Mouse (Mus musculus): ENCODE results near the gene Gpsm2.
"Not testable (repeated sequence)": the region's sequence is repeated elsewhere in the genome, so short reads cannot be mapped to it uniquely, and the experiment has no call there.

The Gpsm2 gene

DNA sequence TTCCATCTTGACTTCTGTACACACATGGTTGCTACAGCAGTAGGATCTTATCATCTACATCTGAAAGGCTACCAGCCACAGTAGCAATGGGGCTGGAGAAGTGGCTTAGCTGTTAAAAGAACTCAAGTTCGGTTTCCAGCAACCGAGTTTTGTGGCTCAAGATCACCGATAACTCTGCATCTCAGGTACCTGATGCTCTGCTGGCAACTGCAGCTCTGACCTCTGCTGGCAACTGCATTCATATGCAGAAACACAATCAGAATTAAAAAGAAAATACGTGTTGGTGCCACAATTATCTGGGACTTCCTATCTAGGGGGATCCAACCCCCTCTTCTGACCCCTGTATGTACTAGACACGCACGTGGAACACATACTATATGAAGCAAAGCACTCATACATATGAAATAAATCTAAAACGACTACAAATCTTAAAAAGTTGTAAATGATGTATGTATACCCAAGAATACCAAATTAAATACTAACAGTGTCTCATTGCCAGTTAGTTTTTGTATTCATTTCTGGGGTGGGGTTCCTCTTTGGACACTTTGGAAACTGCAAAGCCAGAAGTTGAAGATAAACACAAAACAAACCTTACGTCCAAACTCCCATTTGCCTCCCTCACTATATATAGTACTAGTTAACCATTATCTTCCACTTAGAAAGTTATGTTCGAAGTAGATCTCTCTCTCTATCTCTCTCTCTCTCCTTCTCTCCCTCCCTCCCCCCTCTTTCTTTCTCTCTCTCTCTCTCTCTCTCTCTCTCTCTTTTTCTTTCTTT lies 69.1 kb downstream of the Gpsm2 start:
- DNase-seq, result no peak

DNA sequence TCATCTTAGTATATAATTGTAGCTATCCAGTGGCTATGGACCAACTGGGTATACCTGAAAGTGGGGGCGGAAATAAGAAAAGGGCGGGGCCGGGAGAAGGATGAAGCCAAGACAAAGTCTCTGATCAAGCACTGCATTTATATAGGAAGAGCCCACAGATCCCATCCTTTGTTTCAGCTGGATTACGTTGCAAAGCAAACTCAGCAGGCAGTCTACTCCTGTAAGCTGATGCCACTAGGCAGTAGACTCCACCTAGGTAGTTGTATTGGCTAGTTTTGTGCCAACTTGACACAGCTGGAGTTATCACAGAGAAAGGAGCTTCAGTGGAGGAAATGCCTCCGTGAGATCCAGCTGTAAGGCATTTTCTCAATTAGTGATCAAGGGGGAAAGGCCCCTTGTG lies 74.4 kb downstream of the Gpsm2 start:
- not testable (repeated sequence) for DNase-seq

DNA sequence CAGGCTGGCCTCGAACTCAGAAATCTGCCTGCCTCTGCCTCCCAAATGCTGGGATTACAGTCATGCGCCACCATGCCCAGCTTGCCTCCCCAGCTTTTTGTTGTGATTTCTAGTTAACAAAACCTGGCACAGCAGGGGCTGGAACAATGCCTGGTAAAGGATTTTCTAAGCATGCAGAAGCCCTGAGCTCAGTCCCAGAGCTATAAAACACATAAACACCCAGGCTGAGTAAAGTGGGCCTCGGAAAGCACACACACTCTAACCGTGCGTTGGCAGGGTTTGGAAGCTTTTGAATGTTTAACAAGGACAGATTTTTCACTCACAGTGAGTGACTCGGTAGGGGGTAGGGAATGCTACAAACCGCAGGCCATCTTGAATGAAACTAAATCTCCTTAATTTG lies 76.1 kb downstream of the Gpsm2 start:
- DNase-seq, result no peak

DNA sequence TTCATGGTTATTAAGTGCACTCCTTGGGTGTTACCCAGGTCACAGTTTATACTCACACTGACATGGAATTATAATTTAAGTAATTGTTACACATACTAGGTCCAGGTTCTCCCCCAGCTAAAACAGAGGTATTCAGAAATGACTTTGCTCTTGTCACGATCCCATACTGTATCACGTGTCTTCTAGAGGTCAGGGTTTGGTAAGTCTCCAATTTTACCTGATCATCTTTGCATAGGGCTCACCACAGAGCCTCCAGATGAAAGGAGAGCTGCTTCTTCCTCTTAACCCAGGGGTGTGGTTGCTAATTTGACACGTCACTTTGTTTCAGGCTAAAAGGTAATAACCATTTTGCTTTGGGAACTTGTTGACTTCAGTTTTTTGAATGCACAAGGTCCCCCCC lies 77.3 kb downstream of the Gpsm2 start:
- DNase-seq, result no peak

DNA sequence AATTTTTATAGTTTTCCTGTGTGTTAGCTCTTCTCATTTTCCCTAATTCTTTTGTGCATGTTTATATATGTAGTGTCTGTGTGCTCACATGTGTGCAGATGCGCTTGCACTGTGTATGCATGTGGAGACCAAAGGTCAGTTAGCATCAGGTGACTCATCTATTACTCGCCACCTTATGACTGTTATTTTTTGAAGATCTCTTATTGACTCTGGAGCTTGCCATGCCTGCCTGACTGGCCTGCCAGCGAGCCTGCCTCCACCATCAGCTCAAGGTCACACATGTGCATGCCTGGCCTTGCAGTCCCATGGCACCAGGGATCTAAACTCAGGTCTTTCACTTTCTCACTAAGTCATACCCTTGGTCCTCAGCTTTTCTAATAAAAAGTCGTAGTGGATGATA lies 81.1 kb downstream of the Gpsm2 start:
- no peak for DNase-seq

DNA sequence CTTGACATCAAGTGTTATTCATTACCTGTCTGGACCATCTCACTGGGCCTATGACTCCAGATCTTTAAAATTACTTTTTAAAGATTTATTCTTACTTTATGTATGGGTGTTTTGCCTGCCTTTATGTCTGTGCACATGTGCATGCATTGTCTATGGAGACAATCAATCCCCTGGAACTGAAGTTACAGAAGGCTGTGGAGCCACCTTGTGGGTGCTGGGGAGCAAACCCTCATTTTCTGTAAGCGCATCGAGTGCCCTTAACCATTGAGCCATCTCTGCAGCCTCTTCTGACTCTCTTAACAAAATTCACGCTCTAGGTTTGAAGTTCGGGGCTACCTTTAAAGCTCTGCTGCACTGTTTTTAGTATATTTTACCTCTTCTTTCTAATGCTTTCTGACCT lies 82.7 kb downstream of the Gpsm2 start:
- no peak for DNase-seq

DNA sequence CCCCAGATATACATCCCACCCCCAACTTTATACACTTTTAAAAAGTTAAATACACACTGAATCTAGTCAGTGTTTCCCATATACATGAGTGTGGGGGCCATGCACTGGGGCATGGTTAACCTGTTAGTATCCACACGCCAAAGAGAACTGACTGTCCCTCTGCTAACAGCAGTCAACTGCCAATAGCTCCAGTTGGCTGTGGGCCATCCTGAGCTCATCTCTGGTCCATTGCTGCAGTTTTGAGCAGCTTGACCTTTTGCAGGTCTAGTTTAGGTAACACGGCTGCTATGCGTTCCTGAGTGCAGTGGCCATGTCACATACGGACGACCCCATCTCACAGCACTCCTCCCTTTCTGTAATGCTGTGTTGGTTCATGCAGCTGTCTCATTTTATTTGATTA lies 87.3 kb downstream of the Gpsm2 start:
- DNase-seq, result no peak
